Mouse (Mus musculus): ENCODE measurements around the gene Necab2. TPM values are rescaled to one million over a fixed set of nuclear protein-coding genes. Genes with fewer than 3 reads are reported as not detected.

The Necab2 gene
- polyA plus RNA-seq (2015; fragmentation: Nextera tagmentation; extraction: Ambion mirVana) = 0.05 TPM in 1 of 2 replicates, not detected in the other

DNA sequence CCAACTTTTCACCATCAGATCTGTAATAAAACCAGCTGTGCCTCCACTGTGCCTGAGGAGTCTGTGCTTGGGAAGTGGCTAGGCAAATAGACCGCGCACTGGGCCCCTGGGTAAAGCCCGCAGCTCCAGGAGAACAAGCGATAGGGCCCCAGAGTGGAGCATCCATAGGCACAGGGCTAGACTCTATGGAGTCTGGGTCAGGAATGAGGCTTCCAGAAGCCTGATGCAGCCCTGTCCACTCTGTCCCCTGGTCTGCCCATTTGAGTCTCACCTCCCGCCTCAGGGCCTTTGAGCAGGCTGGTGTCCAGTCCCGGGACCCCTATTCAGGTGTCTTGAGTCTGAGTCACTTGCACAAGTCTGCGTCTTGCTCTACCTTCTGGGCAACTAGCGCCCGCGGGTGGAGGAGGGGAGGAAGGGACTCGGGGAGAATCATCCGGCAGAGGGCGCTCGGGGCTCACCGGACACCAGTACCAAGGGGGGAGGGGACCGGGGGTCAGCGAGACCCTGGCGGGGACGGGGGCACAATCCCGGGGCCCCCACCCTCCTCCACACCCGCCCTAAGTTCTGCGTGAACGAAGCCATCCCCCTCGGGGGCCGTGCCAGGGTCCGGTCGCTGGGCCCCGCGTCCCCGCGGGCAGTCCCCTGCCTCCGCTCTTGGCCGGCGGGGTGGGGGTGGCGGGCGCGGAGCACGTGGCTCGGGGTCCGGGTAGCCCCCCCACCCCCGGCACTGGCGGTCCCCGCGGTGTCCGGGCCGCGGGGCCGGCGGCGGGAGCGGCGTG, at the start of gene Necab2:
Gene Necab2 (plus strand): TSS at position 509 of the 779 bp plus-strand sequence.
- Histone ChIP-seq H3K36me3 (peaks cover 33% of the 10 kb centered on the region), H3K4me3 (replicated peaks) (peak within 1 kb of the TSS; percentile 53), H3K9me3 (replicated peaks) (no peaks in the 10 kb centered on the region), H3K27me3 (peaks cover 56% of the 10 kb centered on the region), H3K9ac (no peak within 1 kb of the TSS), H3K4me1 (replicated peaks) (peaks cover 9% of the 10 kb centered on the region), H3K27ac (no peak within 1 kb of the TSS), H3K4me2 (peak within 1 kb of the TSS; percentile 69)
- WGBS (ENCODE audit: insufficient replicate concordance) = 2% methylated on average over 38 of the region's 52 CpGs
- ATAC-seq (ENCODE audit: low read depth) (peak; percentile 36; the same call in 1 of the 2 replicates), DNase-seq (peak; percentile 39)

DNA sequence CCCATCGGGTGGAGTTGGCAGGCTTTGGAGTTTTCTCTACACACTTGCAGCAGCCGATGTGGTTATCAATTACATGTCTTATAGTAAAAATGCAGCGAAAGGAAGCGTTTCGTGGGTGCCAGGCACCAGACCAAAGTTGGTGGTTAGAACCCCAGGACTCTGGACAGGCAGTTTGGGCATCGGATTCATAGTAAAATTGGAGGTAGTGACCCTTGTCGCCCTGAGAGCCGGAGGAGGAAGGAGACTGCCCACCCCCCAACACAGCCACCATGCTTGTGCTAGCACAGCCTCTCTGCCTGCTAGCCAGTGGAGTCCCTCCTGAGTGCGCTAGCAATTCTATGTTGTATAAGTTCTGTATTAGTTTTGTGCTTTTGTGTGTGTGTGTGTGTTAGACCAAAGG, 48.0 kb upstream of the Necab2 start:
- Histone ChIP-seq H3K4me1 (replicated peaks) (peaks cover 43% of the 10 kb centered on the region), H3K4me2 (no peak overlapping the region), H3K9me3 (replicated peaks) (no peaks in the 10 kb centered on the region), H3K27me3 (no peaks in the 10 kb centered on the region), H3K36me3 (no peaks in the 10 kb centered on the region; the same call in 1 of the 2 replicates), H3K27ac (no peak overlapping the region), H3K9ac (no peak overlapping the region), H3K4me3 (replicated peaks) (no peak overlapping the region)
- DNase-seq (no peak), ATAC-seq (ENCODE audit: low read depth) (no peak)
- WGBS (ENCODE audit: insufficient replicate concordance) = 78% methylated on average over 9 of the region's 9 CpGs

GRCm38 (mm10) chr8:119399255-119399654, 47.3 kb upstream of the Necab2 start:
- no peak for ATAC-seq (ENCODE audit: low read depth)
- Histone ChIP-seq H3K36me3 (peaks cover 3% of the 10 kb centered on the region; the same call in 1 of the 2 replicates), H3K4me2 (no peak overlapping the region), H3K9me3 (replicated peaks) (no peaks in the 10 kb centered on the region), H3K27me3 (no peaks in the 10 kb centered on the region), H3K27ac (no peak overlapping the region), H3K4me1 (replicated peaks) (peaks cover 39% of the 10 kb centered on the region), H3K9ac (no peak overlapping the region), H3K4me3 (replicated peaks) (no peak overlapping the region)
- 68% methylated on average over 6 of the region's 6 CpGs for WGBS (ENCODE audit: insufficient replicate concordance)
- no peak for DNase-seq

DNA sequence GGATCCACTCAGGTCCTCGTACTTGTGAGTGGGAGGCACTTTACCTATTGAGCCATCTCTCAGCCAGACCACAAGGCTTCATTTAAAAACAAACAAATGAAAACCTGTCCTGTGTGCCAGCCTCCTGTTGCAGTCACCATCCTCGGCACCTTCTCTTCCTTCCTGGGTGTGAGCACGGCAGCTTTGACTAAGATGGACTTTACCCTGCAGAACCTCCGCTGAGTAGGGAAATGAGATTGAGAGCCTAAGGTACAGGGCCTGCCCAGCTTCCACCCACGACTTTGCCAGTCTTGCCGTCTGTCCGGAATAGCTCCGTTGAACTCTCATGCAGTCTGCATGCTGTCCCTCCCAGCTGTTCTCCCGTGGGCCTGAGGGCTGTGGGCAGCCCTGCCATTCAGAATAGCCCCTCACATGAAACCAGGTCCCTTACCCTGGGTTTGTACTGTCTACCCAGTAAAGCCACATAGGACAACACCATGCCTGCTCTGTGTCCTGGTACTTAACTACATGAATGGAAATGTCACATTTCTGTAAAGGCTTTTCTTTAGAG, 46.3 kb upstream of the Necab2 start:
- H3K4me2 ChIP-seq = no peak overlapping the region
- no peaks in the 10 kb centered on the region for H3K9me3 ChIP-seq (replicated peaks)
- H3K36me3 ChIP-seq = peaks cover 8% of the 10 kb centered on the region; the same call in 1 of the 2 replicates
- no peak overlapping the region for H3K27ac ChIP-seq
- H3K4me1 ChIP-seq (replicated peaks) = peaks cover 34% of the 10 kb centered on the region
- DNase-seq (no peak), ATAC-seq (ENCODE audit: low read depth) (no peak)
- no peak overlapping the region for H3K9ac ChIP-seq
- no peak overlapping the region for H3K4me3 ChIP-seq (replicated peaks)
- 66% methylated on average over 9 of the region's 9 CpGs for WGBS (ENCODE audit: insufficient replicate concordance)
- H3K27me3 ChIP-seq = no peaks in the 10 kb centered on the region

- Histone ChIP-seq H3K9ac (no peak overlapping the region), H3K4me1 (replicated peaks) (peaks cover 27% of the 10 kb centered on the region), H3K9me3 (replicated peaks) (no peaks in the 10 kb centered on the region), H3K4me3 (replicated peaks) (no peak overlapping the region), H3K27ac (no peak overlapping the region), H3K36me3 (peaks cover 9% of the 10 kb centered on the region; the same call in 1 of the 2 replicates), H3K4me2 (no peak overlapping the region), H3K27me3 (no peaks in the 10 kb centered on the region)
- peak; percentile 42; the same call in 1 of the 2 replicates for ATAC-seq (ENCODE audit: low read depth)
- no peak for DNase-seq
- WGBS (ENCODE audit: insufficient replicate concordance) = 61% methylated on average over 3 of the region's 3 CpGs
Observed at GRCm38 (mm10) chr8:119400904-119401303, 45.6 kb upstream of the Necab2 start.

DNA sequence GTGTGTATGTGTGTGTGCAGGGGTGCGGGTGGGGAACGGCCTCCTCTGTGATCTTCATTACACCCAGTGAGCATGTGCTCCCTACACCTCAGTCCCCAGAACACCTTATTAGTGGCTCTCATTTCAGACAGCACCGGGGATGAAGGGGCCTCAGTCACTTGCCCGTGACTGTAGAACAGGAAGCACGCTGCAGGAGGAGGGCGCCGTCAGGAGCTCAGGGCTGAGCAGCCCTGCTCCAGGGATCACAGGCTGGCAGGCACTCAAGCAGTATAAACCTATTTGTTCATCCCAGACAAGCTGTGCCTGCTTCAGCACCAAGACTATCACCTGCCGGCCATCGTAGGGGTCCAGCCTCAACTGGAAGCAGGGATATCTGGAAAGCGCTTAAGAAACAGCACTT, 42.6 kb upstream of the Necab2 start:
- Histone ChIP-seq H3K9me3 (replicated peaks) (no peaks in the 10 kb centered on the region), H3K27me3 (no peaks in the 10 kb centered on the region), H3K27ac (no peak overlapping the region), H3K4me2 (no peak overlapping the region), H3K4me3 (replicated peaks) (no peak overlapping the region), H3K9ac (no peak overlapping the region), H3K36me3 (peaks cover 26% of the 10 kb centered on the region; the same call in 1 of the 2 replicates), H3K4me1 (replicated peaks) (peaks cover 13% of the 10 kb centered on the region)
- 61% methylated on average over 10 of the region's 10 CpGs for WGBS (ENCODE audit: insufficient replicate concordance)
- ATAC-seq (ENCODE audit: low read depth) (no peak), DNase-seq (no peak)

- H3K4me1 ChIP-seq (replicated peaks) = peaks cover 11% of the 10 kb centered on the region; the same call in 1 of the 2 replicates
- DNase-seq (no peak), ATAC-seq (ENCODE audit: low read depth) (no peak)
- peaks cover 34% of the 10 kb centered on the region; the same call in 1 of the 2 replicates for H3K36me3 ChIP-seq
- H3K27me3 ChIP-seq = no peaks in the 10 kb centered on the region
- H3K27ac ChIP-seq = no peak overlapping the region
- 83% methylated on average over 5 of the region's 5 CpGs for WGBS (ENCODE audit: insufficient replicate concordance)
- no peak overlapping the region for H3K9ac ChIP-seq
- no peaks in the 10 kb centered on the region for H3K9me3 ChIP-seq (replicated peaks)
- H3K4me2 ChIP-seq = no peak overlapping the region
- H3K4me3 ChIP-seq (replicated peaks) = no peak overlapping the region
Observed at GRCm38 (mm10) chr8:119404648-119405047, 41.9 kb upstream of the Necab2 start.

GRCm38 (mm10) chr8:119408311-119408710, 38.2 kb upstream of the Necab2 start:
- ATAC-seq (ENCODE audit: low read depth) = no peak
- DNase-seq = no peak
- peaks cover 43% of the 10 kb centered on the region for H3K36me3 ChIP-seq
- H3K4me3 ChIP-seq (replicated peaks) = no peak overlapping the region
- H3K27ac ChIP-seq = no peak overlapping the region
- peaks cover 11% of the 10 kb centered on the region for H3K4me1 ChIP-seq (replicated peaks)
- 70% methylated on average over 8 of the region's 8 CpGs for WGBS (ENCODE audit: insufficient replicate concordance)
- no peaks in the 10 kb centered on the region for H3K9me3 ChIP-seq (replicated peaks)
- no peak overlapping the region for H3K9ac ChIP-seq
- no peaks in the 10 kb centered on the region for H3K27me3 ChIP-seq
- H3K4me2 ChIP-seq = no peak overlapping the region

- ATAC-seq (ENCODE audit: low read depth) = peak; percentile 22; the same call in 1 of the 2 replicates
- Histone ChIP-seq H3K36me3 (peaks cover 31% of the 10 kb centered on the region), H3K27ac (no peak overlapping the region)
Observed at GRCm38 (mm10) chr8:119412037-119412734, 34.3 kb upstream of the Necab2 start.

DNA sequence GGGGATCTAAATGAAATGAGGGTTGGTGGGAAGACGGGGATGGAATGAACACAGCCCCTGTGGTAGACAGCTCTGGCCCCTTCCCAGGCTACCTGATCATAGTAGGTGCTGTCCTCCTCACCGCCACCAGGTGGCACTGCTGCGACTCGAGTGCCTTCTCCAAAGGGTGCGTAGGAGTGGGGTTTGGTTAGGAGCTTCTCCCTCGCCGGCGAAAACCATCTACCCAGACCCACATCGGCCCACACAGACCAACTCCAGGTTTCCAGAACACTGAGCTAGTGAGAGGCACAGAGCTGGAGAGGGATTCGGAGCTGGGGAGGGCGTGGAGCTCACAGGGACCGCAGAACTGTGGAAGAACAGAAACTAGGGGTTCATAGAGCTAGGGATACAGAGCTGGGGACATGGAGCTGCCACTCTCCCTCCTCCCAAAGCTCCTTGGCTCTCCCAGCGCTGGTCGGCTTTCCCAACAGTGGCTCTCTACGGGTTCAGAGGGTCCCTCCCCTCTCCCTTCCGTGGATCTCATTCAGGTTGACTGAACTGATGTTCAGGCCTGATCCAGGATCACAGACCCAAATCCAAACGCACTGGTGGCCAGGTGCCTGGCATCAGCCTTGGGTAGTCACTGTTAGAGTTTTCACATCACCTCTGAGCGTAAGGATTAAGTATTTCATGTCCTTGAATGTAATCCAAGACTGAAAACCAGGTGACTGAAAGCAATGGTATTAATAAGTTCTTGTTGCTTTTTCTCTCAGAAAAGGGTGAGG, 33.6 kb upstream of the Necab2 start:
- peak overlapping the region; percentile 47 for H3K4me2 ChIP-seq
- no peak overlapping the region for H3K27ac ChIP-seq
- no peaks in the 10 kb centered on the region for H3K9me3 ChIP-seq (replicated peaks)
- peak; percentile 67 for ATAC-seq (ENCODE audit: low read depth)
- peak overlapping the region; percentile 40; the same call in 1 of the 2 replicates for H3K9ac ChIP-seq
- H3K36me3 ChIP-seq = peaks cover 27% of the 10 kb centered on the region
- 13% methylated on average over 18 of the region's 18 CpGs for WGBS (ENCODE audit: insufficient replicate concordance)
- H3K4me1 ChIP-seq (replicated peaks) = peaks cover 11% of the 10 kb centered on the region
- no peaks in the 10 kb centered on the region for H3K27me3 ChIP-seq
- H3K4me3 ChIP-seq (replicated peaks) = no peak overlapping the region
- DNase-seq = peak; percentile 51

More at GRCm38 (mm10) chr8:119412037-119412734, 34.3 kb upstream of the Necab2 start:
- Histone ChIP-seq H3K4me3 (replicated peaks) (no peak overlapping the region), H3K4me1 (replicated peaks) (peaks cover 11% of the 10 kb centered on the region), H3K9ac (no peak overlapping the region), H3K9me3 (replicated peaks) (no peaks in the 10 kb centered on the region), H3K27me3 (no peaks in the 10 kb centered on the region), H3K4me2 (no peak overlapping the region; the same call in 1 of the 2 replicates)
- no peak for DNase-seq
- 41% methylated on average over 10 of the region's 10 CpGs for WGBS (ENCODE audit: insufficient replicate concordance)

Measured in liver, embryonic 13.5 days (tissue).